Mouse (Mus musculus): ENCODE results near the gene Mri1. TPM values are rescaled to one million over a fixed set of nuclear protein-coding genes. Genes with fewer than 3 reads are reported as not detected.

The Mri1 gene
- polyA plus RNA-seq, 1 experiment from 2014 or later: 48.4 TPM

DNA sequence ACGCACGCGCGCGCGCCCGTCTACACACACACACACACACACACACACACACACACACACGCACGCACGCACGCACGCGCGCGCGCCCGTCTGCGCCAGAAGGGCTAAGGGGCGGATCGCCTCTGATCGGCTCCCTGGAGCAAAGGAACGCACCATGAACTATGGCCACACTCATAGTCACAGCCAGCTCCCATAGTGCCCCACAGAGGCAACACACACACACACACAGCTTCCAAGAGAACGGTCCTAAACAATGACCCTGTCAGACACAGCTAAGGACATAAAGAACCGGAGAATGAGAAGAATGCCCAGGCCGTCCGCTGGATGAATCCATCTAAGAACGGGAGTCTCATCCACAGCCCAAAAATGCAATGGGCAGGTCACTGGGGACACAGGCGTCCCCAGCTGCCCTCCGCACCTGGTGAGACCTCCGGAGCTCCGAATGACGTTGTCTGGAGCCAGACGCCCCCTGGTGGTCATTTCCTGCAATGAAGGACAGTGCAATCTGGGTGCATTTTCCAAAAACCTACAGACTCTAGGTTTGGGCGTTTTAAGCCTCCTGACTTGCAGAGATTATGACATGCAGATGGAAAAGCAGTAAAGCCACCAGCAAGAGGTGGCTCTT lies 46.8 kb downstream of the Mri1 start:
- Histone ChIP-seq H3K4me1 (replicated peaks) (peaks cover 24% of the 10 kb centered on the region), H3K9ac (0 out of 2 replicates have a peak overlapping the region, but pooled peaks have one; percentile 34), H3K4me3 (peak overlapping the region; percentile 9; the same call in 1 of the 2 replicates), H3K27me3 (no peaks in the 10 kb centered on the region), H3K4me2 (peak overlapping the region; percentile 44), H3K9me3 (no peaks in the 10 kb centered on the region), H3K36me3 (peaks cover 36% of the 10 kb centered on the region), H3K27ac (replicated peaks) (no peak overlapping the region)
- 50% methylated on average over 34 of the region's 34 CpGs for WGBS
- peak; percentile 63 for ATAC-seq (ENCODE audit: low FRiP score, low read depth)

DNA sequence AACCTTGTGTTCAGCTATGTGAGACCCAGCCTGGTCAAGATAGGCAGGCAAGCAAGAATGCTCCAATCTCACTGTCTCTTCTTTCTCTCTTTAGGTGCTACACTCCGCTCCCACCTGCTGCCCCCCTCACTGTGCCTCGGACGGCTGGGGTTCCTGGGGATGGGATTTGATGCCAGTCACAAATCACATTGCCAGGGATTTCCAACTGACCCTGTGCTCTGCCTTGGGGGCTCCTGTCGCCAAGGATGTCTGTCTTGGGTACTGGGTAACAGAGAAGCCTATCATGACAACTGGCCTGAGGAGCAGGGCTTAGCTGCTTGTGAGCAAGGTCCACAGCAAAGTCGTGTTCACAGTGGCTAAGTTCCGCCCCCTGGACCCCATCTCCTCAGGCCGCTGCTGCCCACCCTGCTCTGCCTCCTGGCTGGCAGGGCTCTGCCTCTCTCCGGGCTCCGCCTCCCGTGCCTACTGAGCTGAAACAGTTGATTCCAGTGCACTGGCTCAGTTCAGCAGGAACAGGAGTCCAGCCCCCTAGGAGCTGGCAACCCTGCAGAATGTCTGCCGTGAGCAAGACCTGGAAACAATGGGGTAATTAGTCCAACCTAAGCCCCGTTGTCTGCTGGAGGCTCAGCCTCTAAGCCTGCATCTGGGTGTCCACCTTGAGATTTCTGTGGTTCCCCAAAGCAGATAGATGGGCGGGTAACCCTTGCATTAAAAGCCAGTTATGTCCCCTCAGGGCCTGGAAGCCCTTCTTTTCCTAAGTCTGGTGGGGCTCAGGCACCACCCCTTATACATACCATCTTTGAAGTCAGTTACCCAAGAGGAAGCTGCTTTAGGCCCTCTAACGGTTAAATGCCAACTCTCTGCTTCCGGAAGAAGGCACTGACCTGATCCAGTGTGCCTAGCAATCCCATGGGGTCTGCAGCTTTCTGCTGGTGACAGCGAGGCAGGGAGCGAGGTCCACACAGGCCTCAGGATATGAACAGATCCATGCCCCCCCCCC lies 48.4 kb downstream of the Mri1 start:
- H3K4me3 ChIP-seq: no peak overlapping the region
- H3K4me1 ChIP-seq (replicated peaks): peaks cover 31% of the 10 kb centered on the region
- no peaks in the 10 kb centered on the region for H3K9me3 ChIP-seq
- ATAC-seq (ENCODE audit: low FRiP score, low read depth): 0 out of 2 replicates have a peak, but pooled peaks have one; percentile 24
- 40% methylated on average over 17 of the region's 17 CpGs for WGBS
- H3K36me3 ChIP-seq: peaks cover 28% of the 10 kb centered on the region
- no peaks in the 10 kb centered on the region for H3K27me3 ChIP-seq
- H3K27ac ChIP-seq (replicated peaks): peak overlapping the region; percentile 40; the same call in 1 of the 2 replicates
- H3K9ac ChIP-seq: no peak overlapping the region
- H3K4me2 ChIP-seq: no peak overlapping the region

DNA sequence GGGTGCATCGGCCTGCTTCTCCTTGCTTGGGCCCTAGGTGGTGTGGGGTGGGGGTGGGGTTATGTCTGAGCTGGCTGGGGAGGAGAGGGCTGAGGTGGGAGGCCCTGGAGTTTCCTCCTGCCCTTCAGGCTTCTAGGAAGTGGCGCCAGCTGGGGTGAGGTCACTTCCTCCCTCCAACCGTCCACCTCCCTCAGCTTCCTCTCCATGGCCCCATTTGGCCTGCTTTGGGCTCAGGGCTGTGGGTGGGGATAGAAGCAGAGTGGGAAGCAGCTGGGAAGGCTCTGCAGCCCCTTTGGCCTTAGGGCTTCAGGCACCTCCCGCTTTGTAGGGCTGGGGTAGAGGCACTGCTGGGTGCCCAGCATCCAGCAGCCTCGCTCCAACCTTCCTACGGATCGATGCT lies 49.3 kb downstream of the Mri1 start:
- Histone ChIP-seq H3K4me1 (replicated peaks) (peaks cover 39% of the 10 kb centered on the region), H3K27me3 (no peaks in the 10 kb centered on the region), H3K9me3 (no peaks in the 10 kb centered on the region), H3K36me3 (peaks cover 20% of the 10 kb centered on the region), H3K27ac (replicated peaks) (peak overlapping the region; percentile 37; the same call in 1 of the 2 replicates), H3K4me2 (no peak overlapping the region), H3K9ac (no peak overlapping the region), H3K4me3 (no peak overlapping the region)
- 52% methylated on average over 7 of the region's 7 CpGs for WGBS
- no peak for ATAC-seq (ENCODE audit: low FRiP score, low read depth)

DNA sequence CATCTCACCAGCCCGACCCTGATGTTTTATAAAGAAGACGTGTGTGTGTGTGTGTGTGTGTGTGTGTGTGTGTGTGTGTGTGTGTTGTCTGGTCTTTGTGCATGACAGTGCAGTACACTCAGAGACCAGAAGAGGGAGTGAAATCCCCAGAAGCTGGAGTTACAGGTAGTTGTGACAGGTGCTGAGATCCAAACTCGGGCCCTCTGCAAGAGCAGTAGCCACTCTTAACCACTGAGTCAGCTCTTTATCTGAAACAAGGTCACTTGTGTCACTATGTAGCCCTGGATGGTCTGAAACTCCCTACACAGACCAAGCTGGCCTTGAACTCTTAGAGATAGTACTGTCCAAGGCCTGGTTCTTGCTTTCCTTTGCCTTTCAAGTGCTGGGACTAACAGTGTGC lies 50.5 kb downstream of the Mri1 start:
- Histone ChIP-seq H3K4me3 (no peak overlapping the region), H3K4me1 (replicated peaks) (peaks cover 49% of the 10 kb centered on the region), H3K9ac (no peak overlapping the region), H3K27me3 (no peaks in the 10 kb centered on the region), H3K9me3 (no peaks in the 10 kb centered on the region), H3K27ac (replicated peaks) (no peak overlapping the region), H3K36me3 (peaks cover 8% of the 10 kb centered on the region), H3K4me2 (no peak overlapping the region)
- 75% methylated on average over 3 of the region's 3 CpGs for WGBS
- ATAC-seq (ENCODE audit: low FRiP score, low read depth): no peak

DNA sequence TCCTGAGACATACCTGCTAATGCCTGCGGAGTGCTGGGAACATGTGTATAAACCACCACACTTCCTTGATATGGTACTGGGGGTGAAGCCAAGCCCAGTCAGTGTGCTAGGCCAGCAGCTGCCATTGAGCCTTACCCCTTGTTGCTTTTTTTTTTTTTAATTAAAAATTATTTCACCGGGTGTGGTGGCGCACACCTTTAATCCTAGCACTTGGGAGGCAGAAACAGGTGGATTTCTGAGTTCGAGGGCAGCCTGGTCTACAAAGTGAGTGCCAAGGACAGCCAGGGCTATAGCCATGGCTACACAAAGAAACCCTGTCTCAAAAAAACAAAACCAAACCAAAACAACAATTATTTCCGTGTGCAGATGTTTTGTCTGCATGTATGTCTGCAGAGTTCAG lies 52.1 kb downstream of the Mri1 start:
- Histone ChIP-seq H3K4me3 (no peak overlapping the region), H3K27me3 (0 out of 2 replicates have a peak, but pooled peaks cover 1% of the 10 kb centered on the region), H3K4me2 (no peak overlapping the region), H3K9ac (no peak overlapping the region), H3K36me3 (no peaks in the 10 kb centered on the region), H3K4me1 (replicated peaks) (peaks cover 61% of the 10 kb centered on the region), H3K27ac (replicated peaks) (no peak overlapping the region), H3K9me3 (no peaks in the 10 kb centered on the region)
- 90% methylated on average over 5 of the region's 5 CpGs for WGBS
- ATAC-seq (ENCODE audit: low FRiP score, low read depth): no peak

DNA sequence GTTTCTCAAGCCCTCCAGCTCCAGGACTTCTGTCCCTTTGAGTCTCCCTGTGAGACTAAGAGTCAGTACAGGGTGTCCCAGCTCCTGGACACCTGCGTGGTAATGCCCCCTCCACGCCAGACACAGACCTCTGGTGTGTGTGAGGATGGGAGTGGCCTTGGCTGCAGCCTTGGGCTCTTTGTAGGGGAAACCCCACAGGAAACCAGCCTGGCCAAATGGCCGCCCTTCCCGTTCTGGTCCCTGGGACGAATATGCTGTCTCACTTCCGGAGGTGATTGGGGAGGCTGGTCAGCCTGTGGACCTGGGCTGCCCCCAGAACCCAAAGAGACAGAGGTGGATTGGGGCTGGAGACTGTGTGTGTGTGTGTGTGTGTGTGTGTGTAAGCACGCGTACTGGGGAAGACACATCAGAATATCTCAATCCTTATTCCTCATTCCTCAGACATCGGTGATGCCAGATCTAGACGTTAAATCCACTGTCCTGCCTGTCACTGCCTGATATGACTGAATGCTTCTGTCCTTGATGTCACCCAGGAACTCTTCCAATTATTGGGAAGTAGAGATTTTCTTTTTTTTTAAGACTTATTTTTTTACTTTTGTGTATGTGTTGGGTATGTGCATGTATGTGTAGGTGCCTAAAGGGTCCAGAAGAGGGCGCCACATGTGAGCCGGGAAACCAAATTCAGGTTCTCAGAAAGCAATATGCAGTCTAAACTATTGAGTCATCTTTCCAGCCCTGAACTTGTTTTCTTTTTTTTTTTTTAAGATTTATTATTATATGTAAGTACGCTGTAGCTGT lies 53.0 kb downstream of the Mri1 start:
- Histone ChIP-seq H3K36me3 (no peaks in the 10 kb centered on the region), H3K9ac (peak overlapping the region; percentile 45), H3K27ac (replicated peaks) (peak overlapping the region; percentile 81), H3K9me3 (no peaks in the 10 kb centered on the region), H3K4me1 (replicated peaks) (peaks cover 62% of the 10 kb centered on the region), H3K4me2 (peak overlapping the region; percentile 81), H3K4me3 (peak overlapping the region; percentile 41), H3K27me3 (0 out of 2 replicates have a peak, but pooled peaks cover 3% of the 10 kb centered on the region)
- ATAC-seq (ENCODE audit: low FRiP score, low read depth): no peak
- WGBS: 56% methylated on average over 13 of the region's 13 CpGs

DNA sequence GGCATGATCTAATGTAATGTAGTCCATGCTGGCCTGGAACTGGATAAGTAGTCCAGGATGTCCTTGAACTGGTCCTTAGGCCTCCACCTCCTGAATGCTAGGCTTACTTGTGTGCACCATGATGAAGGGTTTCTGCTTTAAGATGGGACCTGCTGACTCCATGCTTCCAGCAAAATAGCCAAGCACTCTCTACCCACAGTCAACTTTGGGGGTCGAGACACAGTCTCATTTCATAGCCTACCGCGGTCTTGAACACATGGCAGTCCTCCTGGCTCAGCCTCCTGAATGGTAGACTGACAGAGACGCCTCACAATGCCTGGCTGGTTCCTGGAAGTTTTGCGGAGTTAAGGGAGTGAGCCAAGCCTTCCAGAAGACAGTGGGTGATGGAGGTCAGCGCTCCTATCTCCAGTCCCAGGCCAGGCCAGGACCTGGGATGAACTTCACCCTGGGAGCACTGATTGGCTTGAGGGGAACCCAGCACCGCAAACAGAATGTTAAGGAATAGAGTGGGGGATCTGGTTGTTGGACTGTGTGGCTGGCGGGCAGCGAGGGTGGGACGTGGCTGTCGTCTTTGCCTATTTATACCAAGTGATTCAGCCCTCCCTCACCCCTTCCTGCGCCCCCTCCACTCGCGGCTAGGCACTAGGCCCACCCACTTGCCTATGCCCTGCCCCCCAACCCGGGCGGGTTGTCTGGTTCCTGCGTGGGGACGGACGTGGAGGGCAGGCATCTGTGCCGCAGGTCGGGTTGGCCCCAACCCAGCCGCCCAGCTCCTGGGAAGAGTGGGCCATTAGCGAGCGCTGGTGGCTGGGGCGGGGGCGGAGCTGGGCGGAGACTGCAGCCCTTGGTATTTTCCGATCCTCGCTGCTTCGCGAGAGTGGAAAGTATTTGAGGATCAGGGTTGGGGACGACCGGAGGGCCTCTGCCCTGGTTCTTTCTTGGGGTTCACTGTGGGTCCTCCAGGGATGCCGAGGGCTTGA lies 53.9 kb downstream of the Mri1 start:
- H3K9me3 ChIP-seq: no peaks in the 10 kb centered on the region
- H3K36me3 ChIP-seq: no peaks in the 10 kb centered on the region
- peak overlapping the region; percentile 45 for H3K9ac ChIP-seq
- H3K27me3 ChIP-seq: 0 out of 2 replicates have a peak, but pooled peaks cover 3% of the 10 kb centered on the region
- WGBS: 13% methylated on average over 34 of the region's 34 CpGs
- H3K4me2 ChIP-seq: peak overlapping the region; percentile 81
- H3K27ac ChIP-seq (replicated peaks): peak overlapping the region; percentile 81
- H3K4me3 ChIP-seq: peak overlapping the region; percentile 41
- H3K4me1 ChIP-seq (replicated peaks): peaks cover 60% of the 10 kb centered on the region
- peak; percentile 31 for ATAC-seq (ENCODE audit: low FRiP score, low read depth)

DNA sequence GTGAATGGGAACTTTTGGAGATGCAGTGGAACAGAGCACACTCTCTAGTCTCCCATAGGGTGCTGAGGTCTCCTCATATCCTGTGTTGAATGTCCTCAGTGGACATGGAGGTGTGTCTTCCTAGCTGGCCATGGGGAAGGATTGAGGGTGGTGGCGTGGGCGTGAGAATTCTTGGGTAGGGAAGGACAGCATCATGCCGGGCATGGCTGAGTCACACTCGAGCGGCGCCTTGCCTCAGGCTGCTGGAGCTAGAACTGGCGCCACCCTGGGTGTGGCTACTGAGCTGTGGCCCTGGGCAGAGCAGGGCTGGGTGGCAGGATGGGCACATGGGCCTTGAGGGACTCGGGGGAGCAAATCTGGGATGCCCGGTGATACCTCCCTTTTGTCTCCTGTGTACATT lies 54.7 kb downstream of the Mri1 start:
- WGBS: 93% methylated on average over 9 of the region's 9 CpGs
- no peak overlapping the region for H3K4me3 ChIP-seq
- no peaks in the 10 kb centered on the region for H3K36me3 ChIP-seq
- peak overlapping the region; percentile 81 for H3K4me2 ChIP-seq
- H3K27me3 ChIP-seq: 0 out of 2 replicates have a peak, but pooled peaks cover 3% of the 10 kb centered on the region
- H3K9me3 ChIP-seq: no peaks in the 10 kb centered on the region
- no peak overlapping the region for H3K27ac ChIP-seq (replicated peaks)
- H3K9ac ChIP-seq: no peak overlapping the region
- no peak for ATAC-seq (ENCODE audit: low FRiP score, low read depth)
- peaks cover 62% of the 10 kb centered on the region for H3K4me1 ChIP-seq (replicated peaks)

DNA sequence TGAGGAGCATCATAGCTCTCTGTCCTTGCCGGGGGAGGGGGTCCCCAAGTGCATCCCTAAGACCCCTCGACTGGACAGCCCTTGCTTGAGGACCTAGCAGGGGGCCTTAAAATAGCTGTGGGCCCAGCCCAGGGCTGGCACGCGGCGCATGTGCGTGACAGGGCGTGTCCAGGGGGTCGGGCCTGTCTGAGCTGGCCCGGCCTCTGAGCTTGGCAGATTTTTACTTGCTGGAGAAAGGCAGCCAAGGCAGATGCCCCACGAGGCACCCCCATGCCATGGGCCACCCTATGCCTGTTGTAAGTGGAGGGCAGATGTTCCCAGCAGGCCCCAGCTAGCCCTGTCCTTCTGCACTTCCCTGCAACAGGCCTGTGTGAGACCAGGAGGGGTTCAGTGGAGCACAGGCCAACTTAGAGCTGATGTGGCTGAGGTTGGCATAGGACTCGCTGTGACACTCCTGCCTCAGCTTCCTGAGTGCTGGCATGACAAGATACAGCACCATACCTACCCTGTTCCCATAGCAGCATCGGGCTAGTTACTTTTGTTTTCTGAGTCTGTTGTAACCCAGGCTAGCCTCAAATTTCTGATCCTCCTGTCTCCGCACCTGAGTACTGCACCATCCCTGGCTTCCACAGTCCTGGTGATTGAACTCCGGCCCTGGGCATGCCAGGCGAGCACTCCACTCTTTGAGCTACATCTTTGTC lies 55.4 kb downstream of the Mri1 start:
- Histone ChIP-seq H3K9me3 (no peaks in the 10 kb centered on the region), H3K4me1 (replicated peaks) (peaks cover 67% of the 10 kb centered on the region)

More for the DNA sequence above, 55.4 kb downstream of the Mri1 start:
- peak overlapping the region; percentile 38 for H3K9ac ChIP-seq
- peak overlapping the region; percentile 81 for H3K4me2 ChIP-seq
- H3K27me3 ChIP-seq: 0 out of 2 replicates have a peak, but pooled peaks cover 3% of the 10 kb centered on the region
- WGBS: 63% methylated on average over 15 of the region's 15 CpGs
- ATAC-seq (ENCODE audit: low FRiP score, low read depth): no peak
- H3K27ac ChIP-seq (replicated peaks): peak overlapping the region; percentile 75
- peak overlapping the region; percentile 45 for H3K4me3 ChIP-seq
- no peaks in the 10 kb centered on the region for H3K36me3 ChIP-seq

Measured in hindbrain, embryonic 15.5 days (tissue).